Mouse (Mus musculus) stomach, embryonic 16.5 days (tissue): ENCODE data around the gene Nos1. TPM values are rescaled to one million over a fixed set of nuclear protein-coding genes. Genes with fewer than 3 reads are reported as not detected.

ENCODE experiments used
- ATAC-seq: fragments of 200-750 bp; cut with Nextera tagmentation; 2 replicates; pipeline ENCODE4 v1.8.0; 2017; ENCODE audit warnings: moderate number of reproducible peaks, moderate TSS enrichment; ENCODE audit not compliant: insufficient read depth, low FRiP score
- H3K27ac ChIP-seq: fragments of 300-500 bp; sonication (generic); 2 replicates; pipeline ENCODE4 v1.5.1; 2014; ENCODE audit warnings: low read length
- H3K27me3 ChIP-seq: fragments of 300-500 bp; sonication (generic); 2 replicates; pipeline ENCODE4 v1.6.1; 2014; ENCODE audit warnings: low read length, control low read depth, mixed read lengths; ENCODE audit not compliant: control insufficient read depth, insufficient read depth
- H3K36me3 ChIP-seq: fragments of 300-500 bp; sonication (generic); 2 replicates; pipeline ENCODE4 v1.6.1; 2014; ENCODE audit warnings: low read length; ENCODE audit not compliant: control insufficient read depth, insufficient read depth
- H3K4me1 ChIP-seq: fragments of 300-500 bp; sonication (generic); 2 replicates; pipeline ENCODE4 v1.6.1; 2014; ENCODE audit warnings: low read length, control low read depth, mixed read lengths; ENCODE audit not compliant: control insufficient read depth, insufficient read depth
- H3K4me2 ChIP-seq: fragments of 300-500 bp; sonication (generic); 2 replicates; pipeline ENCODE4 v1.6.1; 2014; ENCODE audit warnings: low read depth, low read length, mixed read lengths
- H3K4me3 ChIP-seq: fragments of 300-500 bp; sonication (generic); replicated peaks from 2 replicates; pipeline ENCODE4 v1.5.1; 2014; ENCODE audit warnings: mild to moderate bottlenecking, low read length
- H3K9ac ChIP-seq: fragments of 300-500 bp; sonication (generic); 2 replicates; pipeline ENCODE4 v1.6.1; 2014; ENCODE audit warnings: low read length
- H3K9me3 ChIP-seq: fragments of 300-500 bp; sonication (generic); replicated peaks from 2 replicates; pipeline ENCODE4 v1.6.1; 2016; ENCODE audit warnings: low read length, control low read depth; ENCODE audit not compliant: control insufficient read depth
- WGBS: fragments of 180-500 bp; shearing (Covaris S2); extraction: QIAGEN DNeasy Blood & Tissue Kit; methylation state at CpG from one replicate; pipeline ENCODE4 v1.1.7; 2014; 5-methylcytosine and 5-hydroxymethylcytosine counted together
- polyA plus RNA-seq: library from polyadenylated mRNA; unstranded; fragments of >200 nt; fragmentation: Nextera tagmentation; extraction: Ambion mirVana; gene quantifications from 2 replicates; pipeline ENCODE4 v1.2.1, GENCODE M21; 2015

The Nos1 gene
- polyA plus RNA-seq: 1.8 and 2.1 TPM in 2 replicates

DNA sequence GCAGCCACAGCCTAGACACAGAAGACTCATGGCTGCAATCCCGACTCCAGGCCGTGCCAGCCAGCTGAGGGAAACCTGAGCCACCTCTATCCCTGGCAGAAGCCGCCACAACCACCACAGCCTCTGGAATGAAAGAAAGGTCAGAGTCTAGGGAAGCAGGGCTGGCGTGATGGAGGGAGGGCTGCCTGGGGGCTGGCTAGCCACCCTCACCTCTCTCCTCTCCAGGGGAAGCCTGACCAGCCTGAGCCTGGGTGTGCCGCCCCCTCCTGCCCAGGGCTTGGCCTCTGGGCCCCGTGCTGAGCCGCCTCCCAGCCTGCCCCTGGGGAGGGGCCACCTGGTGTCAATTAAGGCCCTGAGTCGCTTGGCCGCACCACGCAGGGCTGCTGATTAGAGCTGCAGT, at the start of gene Nos1:
Gene Nos1, plus strand, starts transcription at position 352 of the 400 bp plus-strand sequence.
- Histone ChIP-seq H3K9ac (no peak within 1 kb of the TSS), H3K27ac (no peak within 1 kb of the TSS), H3K4me2 (no peak within 1 kb of the TSS), H3K4me1 (no peaks in the 10 kb centered on the region), H3K9me3 (0 out of 2 replicates have a peak, but pooled peaks cover 2% of the 10 kb centered on the region), H3K27me3 (no peaks in the 10 kb centered on the region), H3K36me3 (no peaks in the 10 kb centered on the region), H3K4me3 (no peak within 1 kb of the TSS)
- WGBS: 20% methylated on average over 10 of the region's 10 CpGs
- no peak; the same call in 1 of the 2 replicates for ATAC-seq

DNA sequence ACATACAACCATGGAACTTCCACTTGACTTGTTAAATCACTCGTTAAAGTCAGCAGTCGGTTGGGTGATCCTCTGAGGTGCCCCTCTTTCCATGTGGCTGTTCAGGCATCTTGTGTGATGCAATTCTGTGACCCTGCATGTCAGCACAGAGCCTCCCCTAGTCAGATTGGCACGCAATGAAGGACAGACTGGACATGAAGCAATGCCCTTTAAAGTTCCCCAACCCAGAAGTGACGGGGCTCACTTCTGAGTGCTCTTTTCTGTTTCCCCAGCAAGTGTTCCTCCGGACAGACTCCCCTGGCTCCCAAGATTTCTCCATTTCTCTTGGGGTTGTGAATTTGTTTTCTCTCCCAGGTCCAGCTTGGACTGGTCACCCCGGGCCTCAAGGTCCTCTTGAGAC, 49.5 kb upstream of the Nos1 start:
- no peaks in the 10 kb centered on the region for H3K27me3 ChIP-seq
- H3K9ac ChIP-seq: no peak overlapping the region
- no peaks in the 10 kb centered on the region for H3K9me3 ChIP-seq
- no peak overlapping the region for H3K4me3 ChIP-seq
- H3K27ac ChIP-seq: no peak overlapping the region
- WGBS: 71% methylated on average over 6 of the region's 6 CpGs
- peaks cover 3% of the 10 kb centered on the region; the same call in 1 of the 2 replicates for H3K4me1 ChIP-seq
- no peaks in the 10 kb centered on the region for H3K36me3 ChIP-seq
- ATAC-seq: no peak
- H3K4me2 ChIP-seq: no peak overlapping the region

DNA sequence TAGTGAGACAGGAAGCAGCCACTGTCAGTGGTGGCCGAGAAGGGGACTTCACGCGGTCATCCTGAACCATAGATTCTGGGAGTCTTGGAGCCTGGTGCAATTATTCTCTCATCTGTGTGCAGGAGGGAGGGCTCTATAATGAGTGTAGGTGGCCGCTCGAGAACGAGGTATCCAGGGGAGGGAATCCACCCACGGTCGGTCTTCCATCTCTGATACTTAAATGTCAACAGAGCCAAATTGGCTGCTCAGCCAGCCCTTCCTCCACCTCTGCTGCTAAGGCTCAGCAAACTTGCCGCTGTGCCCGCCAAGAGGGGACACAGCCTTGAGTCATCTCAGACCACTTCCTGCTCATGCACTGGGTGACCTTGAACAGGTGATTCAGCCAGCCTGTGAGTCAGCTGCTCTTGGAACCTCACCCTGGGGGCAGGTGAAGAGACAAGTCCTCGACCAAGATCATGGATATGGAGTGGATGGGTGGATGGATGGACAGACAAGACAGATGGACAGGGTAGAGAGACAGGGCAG, 36.1 kb upstream of the Nos1 start:
- H3K36me3 ChIP-seq: no peaks in the 10 kb centered on the region
- H3K9me3 ChIP-seq: no peaks in the 10 kb centered on the region
- H3K4me1 ChIP-seq: no peaks in the 10 kb centered on the region
- no peak overlapping the region for H3K4me3 ChIP-seq
- no peaks in the 10 kb centered on the region for H3K27me3 ChIP-seq
- H3K4me2 ChIP-seq: no peak overlapping the region
- WGBS: 60% methylated on average over 11 of the region's 11 CpGs
- ATAC-seq: no peak
- no peak overlapping the region for H3K27ac ChIP-seq
- no peak overlapping the region for H3K9ac ChIP-seq

DNA sequence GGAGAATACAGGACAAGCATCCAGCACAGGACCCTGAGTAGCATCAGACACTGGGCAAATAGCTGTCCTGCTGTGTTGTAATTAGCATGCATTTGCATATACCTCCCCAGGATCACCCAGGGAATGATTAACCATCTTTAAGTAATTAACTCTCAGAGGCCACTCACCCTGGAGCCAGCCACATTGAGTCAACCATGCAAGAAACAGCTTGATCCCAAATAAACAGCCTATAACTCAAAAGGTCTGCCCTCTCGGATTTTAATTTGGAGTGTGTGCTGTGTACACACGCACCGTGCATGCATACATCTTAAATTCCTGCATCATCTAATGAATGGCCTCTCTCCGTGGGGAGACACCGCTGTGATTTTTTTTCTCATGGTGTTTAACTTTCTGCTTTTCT, 31.5 kb upstream of the Nos1 start:
- Histone ChIP-seq H3K27me3 (no peaks in the 10 kb centered on the region), H3K36me3 (no peaks in the 10 kb centered on the region), H3K9ac (no peak overlapping the region), H3K4me1 (no peaks in the 10 kb centered on the region), H3K4me3 (no peak overlapping the region), H3K4me2 (no peak overlapping the region), H3K9me3 (no peaks in the 10 kb centered on the region), H3K27ac (no peak overlapping the region)
- 40% methylated on average over 5 of the region's 5 CpGs for WGBS
- no peak for ATAC-seq

DNA sequence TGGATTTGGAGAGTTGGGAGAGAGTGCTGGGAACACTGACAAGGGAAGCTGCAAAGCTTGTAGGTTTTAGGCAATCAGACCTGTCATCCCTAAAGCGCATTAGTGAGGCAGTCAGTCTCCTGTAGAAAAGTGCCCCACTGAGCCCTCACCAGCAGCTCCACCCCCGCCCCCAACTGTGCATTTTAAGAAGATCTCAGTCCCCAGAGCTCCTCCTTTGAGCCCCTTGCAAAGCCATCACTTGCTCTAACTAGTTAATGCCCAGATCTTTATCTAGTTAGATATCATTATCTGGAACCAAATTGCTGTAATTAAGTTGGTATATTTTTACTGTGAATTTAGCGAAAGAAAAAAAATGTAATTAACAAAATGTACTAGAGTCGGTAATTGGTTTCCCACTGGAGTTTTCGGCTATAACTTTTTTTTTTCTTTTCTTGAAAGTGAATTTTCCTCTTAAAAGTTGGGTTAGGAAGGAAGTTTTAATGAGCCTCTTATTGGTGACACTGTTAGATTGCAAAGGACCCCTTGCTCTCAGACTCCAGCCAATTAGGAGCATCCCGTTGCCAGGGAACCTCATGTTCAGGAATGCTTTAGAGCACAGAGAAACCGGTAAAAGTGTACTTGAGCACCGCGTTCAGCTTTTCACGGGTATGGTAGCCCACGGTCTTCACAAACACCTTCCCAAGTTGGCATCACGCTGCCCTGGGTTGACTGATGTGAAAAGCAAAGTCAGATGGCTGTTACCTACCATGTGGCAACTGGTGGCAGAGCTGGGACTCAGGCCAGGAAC, 22.9 kb upstream of the Nos1 start:
- no peak overlapping the region for H3K27ac ChIP-seq
- ATAC-seq: no peak
- no peak overlapping the region for H3K4me3 ChIP-seq
- H3K9ac ChIP-seq: no peak overlapping the region
- peaks cover 5% of the 10 kb centered on the region; the same call in 1 of the 2 replicates for H3K9me3 ChIP-seq
- H3K4me2 ChIP-seq: no peak overlapping the region
- WGBS: 50% methylated on average over 12 of the region's 12 CpGs
- H3K4me1 ChIP-seq: no peaks in the 10 kb centered on the region
- no peaks in the 10 kb centered on the region for H3K27me3 ChIP-seq
- no peaks in the 10 kb centered on the region for H3K36me3 ChIP-seq

DNA sequence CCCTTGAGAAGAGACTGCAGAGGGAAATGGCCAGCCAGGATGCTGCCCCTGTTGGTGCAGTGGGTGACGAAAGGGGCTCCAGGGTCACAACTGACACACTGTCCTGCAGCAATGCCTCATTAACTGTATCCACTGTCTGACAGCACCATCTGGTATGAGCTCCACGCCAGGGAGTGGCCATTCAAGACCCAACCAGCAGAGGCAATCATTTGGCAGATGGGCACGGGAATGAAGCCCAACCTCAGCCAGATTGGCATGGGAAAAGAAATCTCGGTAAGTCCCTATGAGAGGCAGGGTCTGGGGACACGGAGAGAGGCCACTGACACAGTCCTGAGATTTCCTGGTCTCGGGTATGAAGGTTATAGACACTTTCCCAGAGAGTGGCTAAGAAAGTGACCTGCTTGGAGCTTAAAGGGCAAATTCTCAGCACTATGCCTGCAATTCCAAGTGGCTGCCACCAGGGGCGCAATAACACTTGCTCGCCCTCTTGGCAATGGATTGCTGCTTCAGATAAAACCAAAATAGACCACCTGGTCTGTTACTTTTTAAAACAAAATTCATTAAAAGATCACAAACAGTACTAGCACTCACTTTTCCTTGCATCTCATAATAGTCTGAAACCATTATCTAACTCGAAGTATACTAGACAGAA, 19.5 kb upstream of the Nos1 start:
- H3K4me2 ChIP-seq: no peak overlapping the region
- H3K9ac ChIP-seq: no peak overlapping the region
- H3K4me1 ChIP-seq: no peaks in the 10 kb centered on the region
- H3K4me3 ChIP-seq: no peak overlapping the region
- H3K27ac ChIP-seq: no peak overlapping the region
- H3K27me3 ChIP-seq: no peaks in the 10 kb centered on the region
- H3K9me3 ChIP-seq: peaks cover 5% of the 10 kb centered on the region; the same call in 1 of the 2 replicates
- WGBS: 75% methylated on average over 9 of the region's 9 CpGs
- H3K36me3 ChIP-seq: no peaks in the 10 kb centered on the region
- no peak for ATAC-seq

DNA sequence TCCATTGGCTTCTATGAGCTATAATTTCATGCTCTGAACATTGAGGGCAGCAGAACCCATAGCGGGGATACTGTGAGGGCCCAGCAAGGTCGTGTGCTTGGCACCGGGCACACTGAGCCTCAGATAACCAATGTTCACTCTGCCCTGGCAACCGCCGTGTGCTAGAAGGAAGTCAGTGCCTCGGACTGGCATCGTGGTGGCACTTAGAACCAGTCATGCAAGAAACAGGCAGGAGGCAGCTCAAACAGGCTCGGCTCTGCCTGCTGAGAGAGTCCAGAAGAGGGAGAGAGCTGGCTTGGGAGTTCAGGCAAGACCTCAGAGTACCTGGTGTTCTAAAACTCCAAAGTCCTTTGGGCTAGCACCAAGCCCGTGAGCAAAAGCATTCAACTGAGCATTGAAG, 16.3 kb upstream of the Nos1 start:
- Histone ChIP-seq H3K27ac (no peak overlapping the region), H3K4me2 (no peak overlapping the region), H3K9ac (no peak overlapping the region), H3K9me3 (peaks cover 5% of the 10 kb centered on the region; the same call in 1 of the 2 replicates), H3K4me3 (no peak overlapping the region), H3K27me3 (no peaks in the 10 kb centered on the region), H3K36me3 (no peaks in the 10 kb centered on the region), H3K4me1 (no peaks in the 10 kb centered on the region)
- no peak for ATAC-seq
- 83% methylated on average over 9 of the region's 9 CpGs for WGBS

DNA sequence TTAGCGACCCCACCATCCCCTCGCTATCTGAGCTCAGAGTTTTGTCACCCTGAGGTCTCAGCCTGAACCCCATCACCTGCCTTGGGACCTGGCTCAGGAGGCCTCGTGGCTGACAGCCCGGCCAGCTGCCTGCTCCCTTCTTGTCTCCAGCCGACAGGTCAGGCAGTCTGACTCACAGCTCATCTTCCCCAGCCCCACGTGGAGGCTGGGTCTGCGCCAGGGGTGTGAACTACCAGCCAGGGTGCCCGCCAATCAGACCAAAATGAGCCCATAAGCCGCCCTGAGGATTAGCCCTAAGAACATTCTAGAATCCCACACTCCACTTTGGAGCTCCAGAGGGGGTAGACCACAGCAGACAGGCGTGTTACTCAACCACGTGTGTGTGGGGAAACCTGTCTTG, 1.7 kb upstream of the Nos1 start:
- no peaks in the 10 kb centered on the region for H3K9me3 ChIP-seq
- H3K4me2 ChIP-seq: no peak overlapping the region
- no peak overlapping the region for H3K4me3 ChIP-seq
- ATAC-seq: no peak
- no peak overlapping the region for H3K27ac ChIP-seq
- WGBS: 48% methylated on average over 11 of the region's 11 CpGs
- no peak overlapping the region for H3K9ac ChIP-seq
- H3K27me3 ChIP-seq: no peaks in the 10 kb centered on the region
- H3K36me3 ChIP-seq: no peaks in the 10 kb centered on the region
- H3K4me1 ChIP-seq: no peaks in the 10 kb centered on the region

DNA sequence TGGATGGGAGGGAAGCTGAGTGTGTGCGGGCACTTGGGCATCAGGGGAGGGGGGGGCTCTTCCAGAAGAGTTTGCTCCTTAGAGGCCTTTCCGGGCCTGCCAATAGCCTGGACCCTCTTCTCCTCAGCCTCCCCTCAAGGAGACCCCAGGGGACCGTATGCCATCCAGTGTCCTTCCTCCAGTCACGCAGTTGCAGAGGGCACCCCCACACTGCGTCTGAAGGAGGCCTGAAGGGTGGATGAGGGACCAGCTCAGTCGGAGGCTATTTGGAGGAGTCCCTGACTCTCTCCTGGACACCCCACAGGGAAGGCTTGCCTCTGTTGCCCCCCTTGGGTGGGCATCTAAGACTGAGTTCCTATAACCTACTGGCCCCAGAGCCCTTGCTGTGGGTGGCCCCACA, 346 bp downstream of the Nos1 start:
- WGBS: 75% methylated on average over 6 of the region's 6 CpGs
- Histone ChIP-seq H3K9ac (no peak overlapping the region), H3K4me3 (no peak overlapping the region), H3K9me3 (0 out of 2 replicates have a peak, but pooled peaks cover 2% of the 10 kb centered on the region), H3K4me1 (no peaks in the 10 kb centered on the region), H3K36me3 (no peaks in the 10 kb centered on the region), H3K27ac (no peak overlapping the region), H3K4me2 (no peak overlapping the region), H3K27me3 (no peaks in the 10 kb centered on the region)
- no peak for ATAC-seq
